Mouse (Mus musculus) lung, postnatal 0 days (tissue): ENCODE data around the gene Tnfrsf17.

Experiments used
- CTCF ChIP-seq: IDR thresholded peaks from 2 replicates; pipeline ENCODE4 v1.5.1; 2016; ENCODE audit warnings: antibody characterized with exemption, mild to moderate bottlenecking
- EP300 ChIP-seq: IDR thresholded peaks from 2 replicates; pipeline ENCODE4 v1.6.1; 2016; ENCODE audit warnings: antibody characterized with exemption, mild to moderate bottlenecking, control low read depth

DNA sequence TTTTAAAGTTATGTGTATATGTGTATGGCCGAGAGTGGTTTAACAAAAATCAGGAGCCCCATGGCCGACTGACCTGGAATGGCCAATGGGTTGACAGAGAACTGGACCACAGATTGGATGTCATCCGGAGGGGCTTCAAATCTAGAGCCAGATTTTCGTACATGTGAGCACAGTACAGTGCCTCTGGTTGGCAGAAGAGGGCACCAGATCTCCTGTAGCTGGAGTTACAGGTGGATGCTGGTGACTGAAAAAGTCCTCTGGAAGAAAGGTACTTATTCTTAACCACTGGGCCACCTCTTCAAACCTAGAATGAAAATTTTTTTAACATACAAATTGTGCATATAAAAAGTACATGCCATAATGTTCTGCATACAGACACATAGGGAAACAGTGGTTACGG, 3.1 kb downstream of the Tnfrsf17 start:
- TF ChIP-seq CTCF (peak; percentile 44), EP300 (no peak)
